Mouse (Mus musculus): ENCODE measurements around the gene AI413582. TPM values are rescaled to one million over a fixed set of nuclear protein-coding genes. Genes with fewer than 3 reads are reported as not detected.
A peak's percentile ranks its signal among the peaks of the same experiment; 100 is the strongest.

The AI413582 gene
- total and polyA plus RNA-seq, 3 experiments: 50.8 to 159 (median 78.2) TPM

- no peak for TF ChIP-seq TAL1 (conservative IDR thresholded peaks at IDR 0.05; ENCODE audit: low read depth, low read length)
- Histone ChIP-seq H3K4me1 (ENCODE audit: insufficient read depth, low read depth, low read length) (peaks cover 70% of the 10 kb centered on the region), H3K27me3 (ENCODE audit: insufficient read depth, low read length) (no peaks in the 10 kb centered on the region), H3K4me3 (ENCODE audit: low read depth, low read length) (peak overlapping the region; percentile 95), H3K36me3 (replicated peaks) (peaks cover 51% of the 10 kb centered on the region), H3K9me3 (replicated peaks) (no peaks in the 10 kb centered on the region)
- peak; percentile 55 for DNase-seq (ENCODE audit: low spot score)
- 0 out of 2 replicates have a peak, but pooled peaks have one; percentile 5 for ATAC-seq (ENCODE audit: extremely low read depth, insufficient number of reproducible peaks, low FRiP score, poor library complexity, severe bottlenecking)
Observed at GRCm38 (mm10) chr17:27557181-27557926, 8.2 kb downstream of the AI413582 start.

- H3K4me3 ChIP-seq (ENCODE audit: low read depth, low read length): peak within 1 kb of the TSS; percentile 95
- no peaks in the 10 kb centered on the region for H3K27me3 ChIP-seq (ENCODE audit: insufficient read depth, low read length)
- TF ChIP-seq CTCF (IDR thresholded peaks at IDR 0.05; ENCODE audit: low read depth, low read length) (no peak), GATA1 (IDR thresholded peaks at IDR 0.05; ENCODE audit: borderline replicate concordance, low read length) (no peak), TAL1 (conservative IDR thresholded peaks at IDR 0.05; ENCODE audit: low read depth, low read length) (no peak), GATA2 (IDR thresholded peaks at IDR 0.05; ENCODE audit: borderline replicate concordance, low read depth, low read length) (no peak), POLR2AphosphoS5 (IDR thresholded peaks at IDR 0.05; ENCODE audit: insufficient replicate concordance, low read depth, low read length) (no peak)
- no peaks in the 10 kb centered on the region for H3K9me3 ChIP-seq (replicated peaks)
- peaks cover 44% of the 10 kb centered on the region for H3K36me3 ChIP-seq (replicated peaks)
- peaks cover 72% of the 10 kb centered on the region for H3K4me1 ChIP-seq (ENCODE audit: insufficient read depth, low read depth, low read length)
- ATAC-seq (ENCODE audit: extremely low read depth, insufficient number of reproducible peaks, low FRiP score, poor library complexity, severe bottlenecking) (peak; percentile 23; the same call in 1 of the 2 replicates), DNase-seq (ENCODE audit: low spot score) (peak; percentile 86)
Observed at GRCm38 (mm10) chr17:27556315-27557011, 9.1 kb downstream of the AI413582 start, which contains the start of gene Hmga1. TSS of gene Hmga1 (plus strand) at chr17:27556497.

GRCm38 (mm10) chr17:27555512-27556172 is 9.9 kb downstream of the AI413582 start:
- Histone ChIP-seq H3K36me3 (replicated peaks) (peaks cover 36% of the 10 kb centered on the region), H3K27me3 (ENCODE audit: insufficient read depth, low read length) (no peaks in the 10 kb centered on the region), H3K4me3 (ENCODE audit: low read depth, low read length) (peak overlapping the region; percentile 95), H3K4me1 (ENCODE audit: insufficient read depth, low read depth, low read length) (peaks cover 72% of the 10 kb centered on the region), H3K9me3 (replicated peaks) (no peaks in the 10 kb centered on the region)
- DNase-seq (ENCODE audit: low spot score) (peak; percentile 98), ATAC-seq (ENCODE audit: extremely low read depth, insufficient number of reproducible peaks, low FRiP score, poor library complexity, severe bottlenecking) (peak; percentile 37; the same call in 1 of the 2 replicates)
- TF ChIP-seq POLR2AphosphoS5 (IDR thresholded peaks at IDR 0.05; ENCODE audit: insufficient replicate concordance, low read depth, low read length) (no peak), GATA2 (IDR thresholded peaks at IDR 0.05; ENCODE audit: borderline replicate concordance, low read depth, low read length) (no peak), CTCF (IDR thresholded peaks at IDR 0.05; ENCODE audit: low read depth, low read length) (no peak), TAL1 (conservative IDR thresholded peaks at IDR 0.05; ENCODE audit: low read depth, low read length) (no peak), GATA1 (IDR thresholded peaks at IDR 0.05; ENCODE audit: borderline replicate concordance, low read length) (no peak)

GRCm38 (mm10) chr17:27555075-27555511 is 10.5 kb downstream of the AI413582 start:
- no peaks in the 10 kb centered on the region for H3K9me3 ChIP-seq (replicated peaks)
- ATAC-seq (ENCODE audit: extremely low read depth, insufficient number of reproducible peaks, low FRiP score, poor library complexity, severe bottlenecking) (peak; percentile 67), DNase-seq (ENCODE audit: low spot score) (peak; percentile 98)
- peak overlapping the region; percentile 95 for H3K4me3 ChIP-seq (ENCODE audit: low read depth, low read length)
- H3K27me3 ChIP-seq (ENCODE audit: insufficient read depth, low read length): no peaks in the 10 kb centered on the region
- TF ChIP-seq CTCF (IDR thresholded peaks at IDR 0.05; ENCODE audit: low read depth, low read length) (no peak), GATA1 (IDR thresholded peaks at IDR 0.05; ENCODE audit: borderline replicate concordance, low read length) (no peak), POLR2AphosphoS5 (IDR thresholded peaks at IDR 0.05; ENCODE audit: insufficient replicate concordance, low read depth, low read length) (no peak; the same call in 1 of the 2 replicates)
- peaks cover 69% of the 10 kb centered on the region for H3K4me1 ChIP-seq (ENCODE audit: insufficient read depth, low read depth, low read length)
- H3K36me3 ChIP-seq (replicated peaks): peaks cover 30% of the 10 kb centered on the region

- peaks cover 23% of the 10 kb centered on the region for H3K36me3 ChIP-seq (replicated peaks)
- H3K4me3 ChIP-seq (ENCODE audit: low read depth, low read length): peak overlapping the region; percentile 95
- DNase-seq (ENCODE audit: low spot score) (peak; percentile 17), ATAC-seq (ENCODE audit: extremely low read depth, insufficient number of reproducible peaks, low FRiP score, poor library complexity, severe bottlenecking) (no peak)
- TF ChIP-seq GATA1 (IDR thresholded peaks at IDR 0.05; ENCODE audit: borderline replicate concordance, low read length) (no peak), TAL1 (conservative IDR thresholded peaks at IDR 0.05; ENCODE audit: low read depth, low read length) (no peak), POLR2AphosphoS5 (IDR thresholded peaks at IDR 0.05; ENCODE audit: insufficient replicate concordance, low read depth, low read length) (peak; percentile 12; the same call in 1 of the 2 replicates), GATA2 (IDR thresholded peaks at IDR 0.05; ENCODE audit: borderline replicate concordance, low read depth, low read length) (no peak), CTCF (IDR thresholded peaks at IDR 0.05; ENCODE audit: low read depth, low read length) (no peak)
- no peaks in the 10 kb centered on the region for H3K9me3 ChIP-seq (replicated peaks)
- peaks cover 70% of the 10 kb centered on the region for H3K4me1 ChIP-seq (ENCODE audit: insufficient read depth, low read depth, low read length)
- H3K27me3 ChIP-seq (ENCODE audit: insufficient read depth, low read length): no peaks in the 10 kb centered on the region
Observed at GRCm38 (mm10) chr17:27554062-27554960, 11.2 kb downstream of the AI413582 start.

Measured in G1E (cell line).